Mouse (Mus musculus) liver, adult 2 months (tissue): Measurements from ENCODE around the gene Hlx. TPM values are rescaled to one million over a fixed set of nuclear protein-coding genes. Genes with fewer than 3 reads are reported as not detected.

Experiments
- DNase-seq: peaks from one replicate; pipeline ENCODE4 v3.0.0-alpha.2; 2011; ENCODE audit warnings: low read depth, low spot score; ENCODE audit errors: extremely low read depth
- H3K27ac ChIP-seq: fragments of 200-500 bp; replicated peaks from 2 replicates; pipeline ENCODE4 v1.5.1; 2012; ENCODE audit warnings: low read depth, mild to moderate bottlenecking, control low read depth, inconsistent platforms, low read length; ENCODE audit not compliant: insufficient read depth
- H3K27me3 ChIP-seq: fragments of 200-500 bp; 2 replicates; pipeline ENCODE4 v1.6.1; 2012; ENCODE audit warnings: mild to moderate bottlenecking, moderate library complexity, low read length, inconsistent platforms; ENCODE audit not compliant: control insufficient read depth, insufficient read depth
- H3K36me3 ChIP-seq: fragments of 200-500 bp; 2 replicates; pipeline ENCODE4 v1.6.1; 2012; ENCODE audit warnings: low read length, inconsistent platforms; ENCODE audit not compliant: control insufficient read depth, insufficient read depth
- H3K4me1 ChIP-seq: fragments of 200-500 bp; 2 replicates; pipeline ENCODE4 v1.6.1; 2011; ENCODE audit warnings: low read length; ENCODE audit not compliant: control insufficient read depth, insufficient read depth
- H3K4me3 ChIP-seq: fragments of 200-500 bp; 2 replicates; pipeline ENCODE4 v1.5.1; 2011; ENCODE audit warnings: low read depth, mild to moderate bottlenecking, control low read depth, low read length, moderate library complexity; ENCODE audit not compliant: insufficient read depth
- H3K79me2 ChIP-seq: fragments of 200-500 bp; 2 replicates; pipeline ENCODE4 v1.6.1; 2012; ENCODE audit warnings: inconsistent platforms, mild to moderate bottlenecking, low read length, moderate library complexity; ENCODE audit not compliant: control insufficient read depth, insufficient read depth
- H3K9ac ChIP-seq: fragments of 200-500 bp; 2 replicates; pipeline ENCODE4 v1.6.1; 2012; ENCODE audit warnings: low read depth, mild to moderate bottlenecking, control low read depth, inconsistent platforms, low read length
- CTCF ChIP-seq: fragments of 200-500 bp; IDR thresholded peaks from 2 replicates; pipeline ENCODE4 v1.5.1; 2011; ENCODE audit warnings: low read depth, low read length, control low read depth
- POLR2A ChIP-seq: fragments of 200-500 bp; IDR thresholded peaks from 2 replicates; pipeline ENCODE4 v1.6.1; 2011; ENCODE audit warnings: low read length, control low read depth; ENCODE audit not compliant: insufficient read depth; ENCODE audit errors: extremely low read depth
- WGBS: fragments of 180-500 bp; shearing (Covaris S2); methylation state at CpG from one replicate; pipeline ENCODE4 v1.1.7; 2018; 5-methylcytosine and 5-hydroxymethylcytosine counted together
- polyA plus RNA-seq: library from polyadenylated mRNA; depleted of rRNA; stranded (reverse); fragments of >200 nt; gene quantifications from 2 replicates; pipeline ENCODE4 v1.2.3, GENCODE M21; 2012
- total RNA-seq: library from RNA; depleted of rRNA; stranded (reverse); fragments of >200 nt; gene quantifications from 2 replicates; pipeline ENCODE4 v1.2.3, GENCODE M21; 2014

Gene Hlx
- total and polyA plus RNA-seq, 2 experiments = 1.1 to 7.3 TPM

GRCm38 (mm10) chr1:184715693-184716092 is 16.7 kb downstream of the Hlx start:
- Histone ChIP-seq H3K9ac (no peak overlapping the region), H3K27me3 (peaks cover 12% of the 10 kb centered on the region), H3K36me3 (no peaks in the 10 kb centered on the region), H3K27ac (no peak overlapping the region), H3K4me3 (no peak overlapping the region), H3K79me2 (no peaks in the 10 kb centered on the region), H3K4me1 (no peaks in the 10 kb centered on the region)
- 39% methylated on average over 6 of the region's 6 CpGs for WGBS
- DNase-seq = no peak
- no peak for TF ChIP-seq POLR2A
- TF ChIP-seq CTCF = no peak

- Histone ChIP-seq H3K27me3 (peaks cover 12% of the 10 kb centered on the region), H3K9ac (no peak overlapping the region), H3K79me2 (no peaks in the 10 kb centered on the region), H3K4me1 (no peaks in the 10 kb centered on the region), H3K27ac (no peak overlapping the region), H3K36me3 (no peaks in the 10 kb centered on the region), H3K4me3 (no peak overlapping the region)
- WGBS = 29% methylated on average over 3 of the region's 3 CpGs
- DNase-seq = no peak
- TF ChIP-seq POLR2A (no peak), CTCF (no peak)
Measured at GRCm38 (mm10) chr1:184714515-184714914, 17.9 kb downstream of the Hlx start.

GRCm38 (mm10) chr1:184713716-184714115 is 18.7 kb downstream of the Hlx start:
- DNase-seq = no peak
- TF ChIP-seq POLR2A (no peak), CTCF (no peak)
- Histone ChIP-seq H3K4me3 (no peak overlapping the region), H3K4me1 (no peaks in the 10 kb centered on the region), H3K79me2 (no peaks in the 10 kb centered on the region), H3K27me3 (peaks cover 12% of the 10 kb centered on the region), H3K27ac (no peak overlapping the region), H3K9ac (no peak overlapping the region), H3K36me3 (no peaks in the 10 kb centered on the region)
- 74% methylated on average over 5 of the region's 5 CpGs for WGBS

GRCm38 (mm10) chr1:184707532-184708248 is 24.7 kb downstream of the Hlx start:
- no peak for DNase-seq
- WGBS = 76% methylated on average over 4 of the region's 4 CpGs

GRCm38 (mm10) chr1:184704901-184705300 is 27.5 kb downstream of the Hlx start:
- no peak overlapping the region for H3K4me3 ChIP-seq
- TF ChIP-seq CTCF = no peak
- TF ChIP-seq POLR2A = no peak
- peaks cover 3% of the 10 kb centered on the region; the same call in 1 of the 2 replicates for H3K27me3 ChIP-seq
- no peaks in the 10 kb centered on the region for H3K36me3 ChIP-seq
- H3K9ac ChIP-seq = no peak overlapping the region
- no peak overlapping the region for H3K27ac ChIP-seq
- 53% methylated on average over 3 of the region's 3 CpGs for WGBS
- no peaks in the 10 kb centered on the region for H3K79me2 ChIP-seq
- DNase-seq = no peak
- H3K4me1 ChIP-seq = no peaks in the 10 kb centered on the region

More at GRCm38 (mm10) chr1:184707532-184708248, 24.7 kb downstream of the Hlx start:
- TF ChIP-seq CTCF = no peak
- no peak for TF ChIP-seq POLR2A
- Histone ChIP-seq H3K4me1 (no peaks in the 10 kb centered on the region), H3K79me2 (no peaks in the 10 kb centered on the region), H3K36me3 (no peaks in the 10 kb centered on the region), H3K27me3 (peaks cover 3% of the 10 kb centered on the region; the same call in 1 of the 2 replicates), H3K27ac (no peak overlapping the region), H3K9ac (no peak overlapping the region), H3K4me3 (no peak overlapping the region)

- no peak for DNase-seq
- WGBS = 88% methylated on average over 1 of the region's 1 CpGs
- Histone ChIP-seq H3K4me3 (no peak overlapping the region), H3K27me3 (no peaks in the 10 kb centered on the region), H3K36me3 (no peaks in the 10 kb centered on the region), H3K9ac (no peak overlapping the region), H3K27ac (no peak overlapping the region), H3K79me2 (no peaks in the 10 kb centered on the region), H3K4me1 (no peaks in the 10 kb centered on the region)
- TF ChIP-seq POLR2A (no peak), CTCF (no peak)
Measured at GRCm38 (mm10) chr1:184699295-184699694, 33.1 kb downstream of the Hlx start.
